Mouse (Mus musculus): ENCODE measurements at regions not wholly inside any gene's neighbourhood (a gene's known extent, or its start where the extent isn't known, plus 50 kb on each side); places are given as distances from the start of the nearest gene placed in this dataset.
"Not testable (repeated sequence)": the region's sequence is repeated elsewhere in the genome, so short reads cannot be mapped to it uniquely, and the experiment has no call there.

GRCm38 (mm10) chr12:90580006-90580405 is 158.2 kb downstream of the Dio2 start:
- no peak overlapping the region for H3K9ac ChIP-seq (replicated peaks; ENCODE audit: low read length, poor library complexity, severe bottlenecking)
- no peaks in the 10 kb centered on the region for H3K36me3 ChIP-seq (ENCODE audit: insufficient read depth, low read length)
- H3K9me3 ChIP-seq (ENCODE audit: low read length) = no peaks in the 10 kb centered on the region
- H3K27me3 ChIP-seq (ENCODE audit: insufficient read depth, low read length) = no peaks in the 10 kb centered on the region
- no peak for TF ChIP-seq CTCF (IDR thresholded peaks at IDR 0.05)
- no peak overlapping the region for H3K4me3 ChIP-seq (ENCODE audit: low read depth, low read length)
- ATAC-seq (ENCODE audit: low FRiP score) (no peak), DNase-seq (ENCODE audit: low spot score) (no peak)
- H3K27ac ChIP-seq (ENCODE audit: low read depth, low read length) = no peak overlapping the region
- no peak overlapping the region for H3K4me2 ChIP-seq (ENCODE audit: low read depth, low read length, poor library complexity, severe bottlenecking)
- H3K4me1 ChIP-seq (ENCODE audit: insufficient read depth, low read length) = no peaks in the 10 kb centered on the region
- WGBS = 96% methylated on average over 3 of the region's 3 CpGs

GRCm38 (mm10) chr12:90576103-90576502 is 162.1 kb downstream of the Dio2 start:
- H3K27me3 ChIP-seq (ENCODE audit: insufficient read depth, low read length) = no peaks in the 10 kb centered on the region
- WGBS = 62% methylated on average over 2 of the region's 2 CpGs
- H3K4me1 ChIP-seq (ENCODE audit: insufficient read depth, low read length) = no peaks in the 10 kb centered on the region
- no peaks in the 10 kb centered on the region for H3K36me3 ChIP-seq (ENCODE audit: insufficient read depth, low read length)
- no peak overlapping the region for H3K4me3 ChIP-seq (ENCODE audit: low read depth, low read length)
- no peak for ATAC-seq (ENCODE audit: low FRiP score)
- no peak for DNase-seq (ENCODE audit: low spot score)
- H3K9ac ChIP-seq (replicated peaks; ENCODE audit: low read length, poor library complexity, severe bottlenecking) = no peak overlapping the region
- TF ChIP-seq CTCF (IDR thresholded peaks at IDR 0.05) = no peak
- no peak overlapping the region for H3K4me2 ChIP-seq (ENCODE audit: low read depth, low read length, poor library complexity, severe bottlenecking)
- H3K27ac ChIP-seq (ENCODE audit: low read depth, low read length) = no peak overlapping the region
- H3K9me3 ChIP-seq (ENCODE audit: low read length) = no peaks in the 10 kb centered on the region

- 70% methylated on average over 5 of the region's 5 CpGs for WGBS
- Histone ChIP-seq H3K4me3 (ENCODE audit: low read depth, low read length) (no peak overlapping the region), H3K9ac (replicated peaks; ENCODE audit: low read length, poor library complexity, severe bottlenecking) (no peak overlapping the region), H3K27me3 (ENCODE audit: insufficient read depth, low read length) (no peaks in the 10 kb centered on the region), H3K4me2 (ENCODE audit: low read depth, low read length, poor library complexity, severe bottlenecking) (no peak overlapping the region), H3K27ac (ENCODE audit: low read depth, low read length) (no peak overlapping the region), H3K36me3 (ENCODE audit: insufficient read depth, low read length) (no peaks in the 10 kb centered on the region), H3K4me1 (ENCODE audit: insufficient read depth, low read length) (no peaks in the 10 kb centered on the region), H3K9me3 (ENCODE audit: low read length) (no peaks in the 10 kb centered on the region)
- DNase-seq (ENCODE audit: low spot score) = no peak
- TF ChIP-seq CTCF (IDR thresholded peaks at IDR 0.05) = no peak
- no peak for ATAC-seq (ENCODE audit: low FRiP score)
Observed at GRCm38 (mm10) chr12:90571907-90572306, 166.3 kb downstream of the Dio2 start.

- H3K27me3 ChIP-seq (ENCODE audit: insufficient read depth, low read length) = no peaks in the 10 kb centered on the region
- DNase-seq (ENCODE audit: low spot score) (no peak), ATAC-seq (ENCODE audit: low FRiP score) (no peak)
- no peak overlapping the region for H3K27ac ChIP-seq (ENCODE audit: low read depth, low read length)
- no peak overlapping the region for H3K9ac ChIP-seq (replicated peaks; ENCODE audit: low read length, poor library complexity, severe bottlenecking)
- 14% methylated on average over 2 of the region's 2 CpGs for WGBS
- H3K4me3 ChIP-seq (ENCODE audit: low read depth, low read length) = no peak overlapping the region
- no peaks in the 10 kb centered on the region for H3K9me3 ChIP-seq (ENCODE audit: low read length)
- no peak overlapping the region for H3K4me2 ChIP-seq (ENCODE audit: low read depth, low read length, poor library complexity, severe bottlenecking)
- H3K4me1 ChIP-seq (ENCODE audit: insufficient read depth, low read length) = no peaks in the 10 kb centered on the region
- H3K36me3 ChIP-seq (ENCODE audit: insufficient read depth, low read length) = no peaks in the 10 kb centered on the region
- TF ChIP-seq CTCF (IDR thresholded peaks at IDR 0.05) = no peak
Observed at GRCm38 (mm10) chr12:90571506-90571905, 166.7 kb downstream of the Dio2 start.

GRCm38 (mm10) chr12:90566349-90566748 is 171.9 kb downstream of the Dio2 start:
- no peak overlapping the region for H3K9ac ChIP-seq (replicated peaks; ENCODE audit: low read length, poor library complexity, severe bottlenecking)
- H3K4me1 ChIP-seq (ENCODE audit: insufficient read depth, low read length) = no peaks in the 10 kb centered on the region
- no peaks in the 10 kb centered on the region for H3K27me3 ChIP-seq (ENCODE audit: insufficient read depth, low read length)
- no peak overlapping the region for H3K4me3 ChIP-seq (ENCODE audit: low read depth, low read length)
- ATAC-seq (ENCODE audit: low FRiP score) = no peak
- peak; percentile 81 for DNase-seq (ENCODE audit: low spot score)
- no peaks in the 10 kb centered on the region for H3K36me3 ChIP-seq (ENCODE audit: insufficient read depth, low read length)
- no peak overlapping the region for H3K4me2 ChIP-seq (ENCODE audit: low read depth, low read length, poor library complexity, severe bottlenecking)
- TF ChIP-seq CTCF (IDR thresholded peaks at IDR 0.05) = peak; percentile 83
- 83% methylated on average over 6 of the region's 6 CpGs for WGBS
- no peak overlapping the region for H3K27ac ChIP-seq (ENCODE audit: low read depth, low read length)
- H3K9me3 ChIP-seq (ENCODE audit: low read length) = no peaks in the 10 kb centered on the region

- no peaks in the 10 kb centered on the region for H3K4me1 ChIP-seq (ENCODE audit: insufficient read depth, low read length)
- H3K4me2 ChIP-seq (ENCODE audit: low read depth, low read length, poor library complexity, severe bottlenecking) = no peak overlapping the region
- H3K27me3 ChIP-seq (ENCODE audit: insufficient read depth, low read length) = no peaks in the 10 kb centered on the region
- TF ChIP-seq CTCF (IDR thresholded peaks at IDR 0.05) = no peak
- no peak overlapping the region for H3K27ac ChIP-seq (ENCODE audit: low read depth, low read length)
- no peak overlapping the region for H3K4me3 ChIP-seq (ENCODE audit: low read depth, low read length)
- 85% methylated on average over 3 of the region's 3 CpGs for WGBS
- ATAC-seq (ENCODE audit: low FRiP score) (no peak), DNase-seq (ENCODE audit: low spot score) (no peak)
- H3K36me3 ChIP-seq (ENCODE audit: insufficient read depth, low read length) = no peaks in the 10 kb centered on the region
- H3K9me3 ChIP-seq (ENCODE audit: low read length) = no peaks in the 10 kb centered on the region
- no peak overlapping the region for H3K9ac ChIP-seq (replicated peaks; ENCODE audit: low read length, poor library complexity, severe bottlenecking)
Observed at GRCm38 (mm10) chr12:90565051-90565450, 173.2 kb downstream of the Dio2 start.

- ATAC-seq (ENCODE audit: low FRiP score); H3K27ac ChIP-seq (ENCODE audit: low read depth, low read length); H3K4me1 ChIP-seq (ENCODE audit: insufficient read depth, low read length); H3K4me2 ChIP-seq (ENCODE audit: low read depth, low read length, poor library complexity, severe bottlenecking); H3K27me3 ChIP-seq (ENCODE audit: insufficient read depth, low read length); DNase-seq (ENCODE audit: low spot score); H3K9ac ChIP-seq (replicated peaks; ENCODE audit: low read length, poor library complexity, severe bottlenecking); H3K4me3 ChIP-seq (ENCODE audit: low read depth, low read length); H3K36me3 ChIP-seq (ENCODE audit: insufficient read depth, low read length); H3K9me3 ChIP-seq (ENCODE audit: low read length): not testable (repeated sequence)
- WGBS = 86% methylated on average over 15 of the region's 22 CpGs
Observed at GRCm38 (mm10) chr12:90564594-90564993, 173.6 kb downstream of the Dio2 start.
